Mouse (Mus musculus): Measurements from ENCODE around the gene Synpo2l. TPM values are rescaled to one million over a fixed set of nuclear protein-coding genes. Genes with fewer than 3 reads are reported as not detected.

Gene Synpo2l
- polyA plus RNA-seq, 1 experiment, result not detected

GRCm38 (mm10) chr14:20655731-20656130 lies 12.4 kb downstream of the Synpo2l start:
- Histone ChIP-seq H3K4me1 (ENCODE audit: control insufficient read depth) (peaks cover 9% of the 10 kb centered on the region), H3K27me3 (ENCODE audit: control insufficient read depth) (peaks cover 1% of the 10 kb centered on the region), H3K9me3 (ENCODE audit: control insufficient read depth, low read length) (no peaks in the 10 kb centered on the region), H3K36me3 (ENCODE audit: control insufficient read depth) (no peaks in the 10 kb centered on the region), H3K4me3 (replicated peaks) (no peak overlapping the region)
- TF ChIP-seq GATA1 (IDR thresholded peaks at IDR 0.05; ENCODE audit: low read length) (no peak), TAL1 (IDR thresholded peaks at IDR 0.05; ENCODE audit: low read length) (no peak)

- H3K4me3 ChIP-seq (replicated peaks), result no peak overlapping the region
- TF ChIP-seq TAL1 (IDR thresholded peaks at IDR 0.05; ENCODE audit: low read length) (no peak), GATA1 (IDR thresholded peaks at IDR 0.05; ENCODE audit: low read length) (no peak)
- H3K4me1 ChIP-seq (ENCODE audit: control insufficient read depth), result peaks cover 3% of the 10 kb centered on the region
- H3K9me3 ChIP-seq (ENCODE audit: control insufficient read depth, low read length), result no peaks in the 10 kb centered on the region
- H3K36me3 ChIP-seq (ENCODE audit: control insufficient read depth), result no peaks in the 10 kb centered on the region
- H3K27me3 ChIP-seq (ENCODE audit: control insufficient read depth), result no peaks in the 10 kb centered on the region
Measured at GRCm38 (mm10) chr14:20654690-20655421, 13.3 kb downstream of the Synpo2l start.

- no peaks in the 10 kb centered on the region for H3K9me3 ChIP-seq (ENCODE audit: control insufficient read depth, low read length)
- no peaks in the 10 kb centered on the region for H3K36me3 ChIP-seq (ENCODE audit: control insufficient read depth)
- no peaks in the 10 kb centered on the region for H3K27me3 ChIP-seq (ENCODE audit: control insufficient read depth)
- TF ChIP-seq TAL1 (IDR thresholded peaks at IDR 0.05; ENCODE audit: low read length), result no peak
- no peak for TF ChIP-seq GATA1 (IDR thresholded peaks at IDR 0.05; ENCODE audit: low read length)
- H3K4me3 ChIP-seq (replicated peaks), result no peak overlapping the region
- H3K4me1 ChIP-seq (ENCODE audit: control insufficient read depth), result peaks cover 3% of the 10 kb centered on the region; the same call in 1 of the 2 replicates
Measured at GRCm38 (mm10) chr14:20651722-20652256, 16.4 kb downstream of the Synpo2l start.

- Histone ChIP-seq H3K4me1 (ENCODE audit: control insufficient read depth) (peaks cover 8% of the 10 kb centered on the region; the same call in 1 of the 2 replicates), H3K9me3 (ENCODE audit: control insufficient read depth, low read length) (no peaks in the 10 kb centered on the region), H3K36me3 (ENCODE audit: control insufficient read depth) (no peaks in the 10 kb centered on the region), H3K27me3 (ENCODE audit: control insufficient read depth) (no peaks in the 10 kb centered on the region), H3K4me3 (replicated peaks) (no peak overlapping the region)
- no peak for TF ChIP-seq TAL1 (IDR thresholded peaks at IDR 0.05; ENCODE audit: low read length)
- TF ChIP-seq GATA1 (IDR thresholded peaks at IDR 0.05; ENCODE audit: low read length), result no peak
Measured at GRCm38 (mm10) chr14:20651000-20651399, 17.2 kb downstream of the Synpo2l start.

- Histone ChIP-seq H3K36me3 (ENCODE audit: control insufficient read depth) (no peaks in the 10 kb centered on the region), H3K4me3 (replicated peaks) (no peak overlapping the region), H3K9me3 (ENCODE audit: control insufficient read depth, low read length) (no peaks in the 10 kb centered on the region), H3K4me1 (ENCODE audit: control insufficient read depth) (peaks cover 19% of the 10 kb centered on the region), H3K27me3 (ENCODE audit: control insufficient read depth) (no peaks in the 10 kb centered on the region)
- no peak for TF ChIP-seq TAL1 (IDR thresholded peaks at IDR 0.05; ENCODE audit: low read length)
- TF ChIP-seq GATA1 (IDR thresholded peaks at IDR 0.05; ENCODE audit: low read length), result no peak
Measured at GRCm38 (mm10) chr14:20646381-20646780, 21.8 kb downstream of the Synpo2l start.

GRCm38 (mm10) chr14:20645547-20645946 lies 22.6 kb downstream of the Synpo2l start:
- Histone ChIP-seq H3K4me1 (ENCODE audit: control insufficient read depth) (peaks cover 19% of the 10 kb centered on the region), H3K9me3 (ENCODE audit: control insufficient read depth, low read length) (no peaks in the 10 kb centered on the region), H3K4me3 (replicated peaks) (no peak overlapping the region), H3K27me3 (ENCODE audit: control insufficient read depth) (no peaks in the 10 kb centered on the region), H3K36me3 (ENCODE audit: control insufficient read depth) (no peaks in the 10 kb centered on the region)
- TF ChIP-seq TAL1 (IDR thresholded peaks at IDR 0.05; ENCODE audit: low read length), result no peak
- no peak; the same call in 1 of the 2 replicates for TF ChIP-seq GATA1 (IDR thresholded peaks at IDR 0.05; ENCODE audit: low read length)

GRCm38 (mm10) chr14:20641438-20641875 lies 26.7 kb downstream of the Synpo2l start:
- Histone ChIP-seq H3K36me3 (ENCODE audit: control insufficient read depth) (no peaks in the 10 kb centered on the region), H3K9me3 (ENCODE audit: control insufficient read depth, low read length) (no peaks in the 10 kb centered on the region), H3K27me3 (ENCODE audit: control insufficient read depth) (no peaks in the 10 kb centered on the region), H3K4me1 (ENCODE audit: control insufficient read depth) (peaks cover 29% of the 10 kb centered on the region), H3K4me3 (replicated peaks) (peak overlapping the region; percentile 87)
- TF ChIP-seq GATA1 (IDR thresholded peaks at IDR 0.05; ENCODE audit: low read length), result no peak

- H3K27me3 ChIP-seq (ENCODE audit: control insufficient read depth), result no peaks in the 10 kb centered on the region
- no peaks in the 10 kb centered on the region for H3K9me3 ChIP-seq (ENCODE audit: control insufficient read depth, low read length)
- peak within 1 kb of the TSS; percentile 87 for H3K4me3 ChIP-seq (replicated peaks)
- TF ChIP-seq TAL1 (IDR thresholded peaks at IDR 0.05; ENCODE audit: low read length), result no peak
- no peak for TF ChIP-seq GATA1 (IDR thresholded peaks at IDR 0.05; ENCODE audit: low read length)
- H3K36me3 ChIP-seq (ENCODE audit: control insufficient read depth), result no peaks in the 10 kb centered on the region
- H3K4me1 ChIP-seq (ENCODE audit: control insufficient read depth), result peaks cover 28% of the 10 kb centered on the region
Measured at GRCm38 (mm10) chr14:20640644-20641437, 27.3 kb downstream of the Synpo2l start, which contains the start of gene Usp54. TSS of gene Usp54 (minus strand) at chr14:20641063.

Data from erythroblast, embryonic 14.5 days (primary cell).